Mouse (Mus musculus) MEL (cell line): Measurements from ENCODE around the gene Tanc1. TPM values are rescaled to one million over a fixed set of nuclear protein-coding genes. Genes with fewer than 3 reads are reported as not detected.

Source experiments
- DNase-seq: peaks from one replicate; pipeline ENCODE4 v3.0.0; 2011; ENCODE audit warnings: low read depth, low spot score
- H3K27ac ChIP-seq: 2 replicates; pipeline ENCODE4 v1.5.1; 2012; ENCODE audit warnings: low read depth, mild to moderate bottlenecking, control low read depth, low read length, moderate library complexity; ENCODE audit not compliant: control insufficient read depth
- H3K27me3 ChIP-seq, 2 experiments: fragments of 150-350 bp in 1 of 2; sonication (generic) in 1 of 2; 2 replicates each; pipeline ENCODE4 v1.6.1; 2012; ENCODE audit warnings: low read length in 2 of 2, mild to moderate bottlenecking in 2 of 2, improper control_type of control experiment in 1 of 2, moderate library complexity in 1 of 2; ENCODE audit not compliant: insufficient read depth in 2 of 2, control insufficient read depth in 1 of 2
- H3K36me3 ChIP-seq, 2 experiments: 2 replicates each; pipeline ENCODE4 v1.6.1; 2012 to 2014; ENCODE audit warnings: low read length in 2 of 2, improper control_type of control experiment in 1 of 2, inconsistent platforms in 1 of 2, mild to moderate bottlenecking in 1 of 2; ENCODE audit not compliant: insufficient read depth in 2 of 2, control insufficient read depth in 1 of 2
- H3K4me1 ChIP-seq, 2 experiments: fragments of 150-350 bp in 1 of 2; sonication (generic) in 1 of 2; 2 replicates each; pipeline ENCODE4 v1.6.1; 2012; ENCODE audit warnings: low read length in 2 of 2, improper control_type of control experiment in 1 of 2, mild to moderate bottlenecking in 1 of 2; ENCODE audit not compliant: insufficient read depth in 2 of 2, control insufficient read depth in 1 of 2
- H3K4me3 ChIP-seq, 2 experiments: fragments of 150-350 bp in 1 of 2; sonication (generic) in 1 of 2; 2 replicates each; pipeline ENCODE4 v1.5.1; 2012; ENCODE audit warnings: low read depth in 2 of 2, low read length in 2 of 2, mild to moderate bottlenecking in 2 of 2, moderate library complexity in 2 of 2, control low read depth in 1 of 2, improper control_type of control experiment in 1 of 2; ENCODE audit not compliant: control insufficient read depth in 1 of 2, insufficient read depth in 1 of 2
- H3K79me2 ChIP-seq: 2 replicates; pipeline ENCODE4 v1.6.1; 2012; ENCODE audit warnings: mild to moderate bottlenecking, low read length, moderate library complexity; ENCODE audit not compliant: control insufficient read depth, poor library complexity, insufficient read depth
- H3K9ac ChIP-seq: 2 replicates; pipeline ENCODE4 v1.6.1; 2012; ENCODE audit warnings: low read depth, mild to moderate bottlenecking, control low read depth, low read length, moderate library complexity; ENCODE audit not compliant: control insufficient read depth, poor library complexity, severe bottlenecking
- H3K9me3 ChIP-seq: fragments of 150-350 bp; sonication (generic); replicated peaks from 2 replicates; pipeline ENCODE4 v1.6.1; 2012; ENCODE audit warnings: mild to moderate bottlenecking, low read length, improper control_type of control experiment, moderate library complexity; ENCODE audit not compliant: insufficient read depth
- E2F4 ChIP-seq: IDR thresholded peaks from 2 replicates; pipeline ENCODE4 v1.6.1; 2011; ENCODE audit warnings: low read depth, low read length, improper control_type of control experiment, borderline replicate concordance
- EP300 ChIP-seq, 2 experiments: IDR thresholded peaks; 2 replicates each; pipeline ENCODE4 v1.6.1; 2011; ENCODE audit warnings: improper control_type of control experiment in 2 of 2, low read length in 2 of 2, low read depth in 1 of 2, mild to moderate bottlenecking in 1 of 2
- ETS1 ChIP-seq: IDR thresholded peaks from 2 replicates; pipeline ENCODE4 v1.6.1; 2012; ENCODE audit warnings: low read depth, mild to moderate bottlenecking, inconsistent platforms, low read length, improper control_type of control experiment, moderate library complexity
- GABPA ChIP-seq: IDR thresholded peaks from 2 replicates; pipeline ENCODE4 v1.6.1; 2012; ENCODE audit warnings: low read depth, mild to moderate bottlenecking, inconsistent platforms, low read length, improper control_type of control experiment, moderate library complexity
- GATA1 ChIP-seq: IDR thresholded peaks from 2 replicates; pipeline ENCODE4 v1.6.1; 2011; ENCODE audit warnings: low read depth, low read length, improper control_type of control experiment
- HCFC1 ChIP-seq: IDR thresholded peaks from 2 replicates; pipeline ENCODE4 v1.6.1; 2012; ENCODE audit warnings: low read depth, mild to moderate bottlenecking, inconsistent platforms, low read length, improper control_type of control experiment, moderate library complexity
- JUND ChIP-seq: IDR thresholded peaks from 2 replicates; pipeline ENCODE4 v1.6.1; 2011; ENCODE audit warnings: low read depth, mild to moderate bottlenecking, improper control_type of control experiment, low read length
- KAT2A ChIP-seq: conservative IDR thresholded peaks from 2 replicates; pipeline ENCODE4 v1.6.1; 2012; ENCODE audit warnings: low read depth, low read length, improper control_type of control experiment, inconsistent platforms
- MAFK ChIP-seq: IDR thresholded peaks from 2 replicates; pipeline ENCODE4 v1.6.1; 2011; ENCODE audit warnings: low read depth, mild to moderate bottlenecking, low read length, improper control_type of control experiment, borderline replicate concordance
- MAX ChIP-seq: IDR thresholded peaks from 2 replicates; pipeline ENCODE4 v1.6.1; 2011; ENCODE audit warnings: low read length, improper control_type of control experiment
- NELFE ChIP-seq: IDR thresholded peaks from 2 replicates; pipeline ENCODE4 v1.6.1; 2011; ENCODE audit warnings: low read depth, low read length, improper control_type of control experiment
- POLR2AphosphoS5 ChIP-seq: IDR thresholded peaks from 2 replicates; pipeline ENCODE4 v1.6.1; 2012; ENCODE audit warnings: low read depth, borderline replicate concordance, mild to moderate bottlenecking, inconsistent platforms, low read length, moderate library complexity, mixed read lengths
- RAD21 ChIP-seq: IDR thresholded peaks from 2 replicates; pipeline ENCODE4 v1.6.1; 2011; ENCODE audit warnings: mild to moderate bottlenecking, low read depth, low read length, improper control_type of control experiment
- SIN3A ChIP-seq: IDR thresholded peaks from 2 replicates; pipeline ENCODE4 v1.6.1; 2012; ENCODE audit warnings: low read length, improper control_type of control experiment, inconsistent platforms
- SMC3 ChIP-seq: IDR thresholded peaks from 2 replicates; pipeline ENCODE4 v1.6.1; 2011; ENCODE audit warnings: low read depth, low read length, improper control_type of control experiment
- TCF12 ChIP-seq: IDR thresholded peaks from 2 replicates; pipeline ENCODE4 v1.6.1; 2014; ENCODE audit warnings: low read depth, mild to moderate bottlenecking, inconsistent platforms, low read length, improper control_type of control experiment, moderate library complexity
- UBTF ChIP-seq: IDR thresholded peaks from 2 replicates; pipeline ENCODE4 v1.6.1; 2012; ENCODE audit warnings: low read depth, mild to moderate bottlenecking, inconsistent platforms, low read length, improper control_type of control experiment, moderate library complexity, borderline replicate concordance; ENCODE audit not compliant: insufficient read depth
- USF1 ChIP-seq: IDR thresholded peaks from 2 replicates; pipeline ENCODE4 v1.6.1; 2014; ENCODE audit warnings: low read depth, mild to moderate bottlenecking, inconsistent platforms, low read length, improper control_type of control experiment, moderate library complexity
- USF2 ChIP-seq, 2 experiments: IDR thresholded peaks; 2 replicates each; pipeline ENCODE4 v1.6.1; 2011 to 2012; ENCODE audit warnings: improper control_type of control experiment in 2 of 2, low read length in 2 of 2, borderline replicate concordance in 1 of 2, inconsistent platforms in 1 of 2, low read depth in 1 of 2, mild to moderate bottlenecking in 1 of 2; ENCODE audit not compliant: insufficient read depth in 1 of 2
- ZC3H11A ChIP-seq: IDR thresholded peaks from 2 replicates; pipeline ENCODE4 v1.6.1; 2012; ENCODE audit warnings: low read depth, mild to moderate bottlenecking, inconsistent platforms, low read length, improper control_type of control experiment
- ZMIZ1 ChIP-seq: IDR thresholded peaks from 2 replicates; pipeline ENCODE4 v1.6.1; 2012; ENCODE audit warnings: low read depth, mild to moderate bottlenecking, inconsistent platforms, low read length, improper control_type of control experiment, moderate library complexity
- polyA plus RNA-seq, 2 experiments: library from polyadenylated mRNA; stranded (reverse) in 1 of 2; unstranded in 1 of 2; fragments of >175 nt in 1 of 2; fragments of >200 nt in 1 of 2; gene quantifications; 2 replicates each; pipeline versions ENCODE4 v1.2.1 to v1.2.4; 2012; ENCODE audit warnings: low replicate concordance in 2 of 2, low read depth in 1 of 2; ENCODE audit not compliant: insufficient read length in 2 of 2, insufficient read depth in 1 of 2, missing spikeins in 1 of 2
- total RNA-seq: library from RNA; depleted of rRNA; stranded (reverse); fragments of 300-350 nt; gene quantifications from 2 replicates; pipeline ENCODE4 v1.2.3, GENCODE M21; 2012

Gene Tanc1
- total and polyA plus RNA-seq, 3 experiments: 0.54 to 0.78 TPM; not detected in 1

GRCm38 (mm10) chr2:59830940-59831339 is 219.1 kb downstream of the Tanc1 start:
- Histone ChIP-seq H3K9me3 (no peaks in the 10 kb centered on the region), H3K9ac (no peak overlapping the region), H3K4me1 (no peaks in the 10 kb centered on the region), H3K4me3 (no peak overlapping the region), H3K27me3 (no peaks in the 10 kb centered on the region), H3K36me3 (no peaks in the 10 kb centered on the region), H3K27ac (no peak overlapping the region), H3K79me2 (no peaks in the 10 kb centered on the region)
- TF ChIP-seq TCF12 (no peak), JUND (no peak)
- DNase-seq: no peak

GRCm38 (mm10) chr2:59831831-59832230 is 220.0 kb downstream of the Tanc1 start:
- no peak overlapping the region for H3K9ac ChIP-seq
- TF ChIP-seq GATA1: no peak
- no peak for TF ChIP-seq HCFC1
- TF ChIP-seq ETS1: no peak
- TF ChIP-seq NELFE: no peak
- no peak for TF ChIP-seq GABPA
- no peak for TF ChIP-seq MAFK
- no peak for TF ChIP-seq MAX
- TF ChIP-seq KAT2A: no peak
- TF ChIP-seq ZC3H11A: no peak
- TF ChIP-seq E2F4: no peak
- no peak for TF ChIP-seq SIN3A
- TF ChIP-seq ZMIZ1: no peak
- no peak for TF ChIP-seq USF1
- TF ChIP-seq POLR2AphosphoS5: no peak
- TF ChIP-seq RAD21: no peak
- TF ChIP-seq EP300 (IDR thresholded peaks at IDR 0.05; ENCODE audit: low read depth in 1 of 2, low read length in 2 of 2): no peak
- no peak for TF ChIP-seq SMC3
- no peak for TF ChIP-seq USF2 (IDR thresholded peaks at IDR 0.05; ENCODE audit: borderline replicate concordance in 1 of 2, insufficient read depth in 1 of 2, low read depth in 1 of 2, low read length in 2 of 2)
- TF ChIP-seq UBTF: no peak
- no peaks in the 10 kb centered on the region for H3K27me3 ChIP-seq
- no peaks in the 10 kb centered on the region for H3K9me3 ChIP-seq
- DNase-seq: no peak
- H3K36me3 ChIP-seq: no peaks in the 10 kb centered on the region
- H3K79me2 ChIP-seq: no peaks in the 10 kb centered on the region
- no peak overlapping the region for H3K27ac ChIP-seq
- H3K4me3 ChIP-seq: no peak overlapping the region
- H3K4me1 ChIP-seq: no peaks in the 10 kb centered on the region
